Mouse (Mus musculus): ENCODE measurements around the gene Zbtb5. TPM values are rescaled to one million over a fixed set of nuclear protein-coding genes. Genes with fewer than 3 reads are reported as not detected.

Zbtb5 gene
- polyA plus RNA-seq, 1 experiment from 2014 or later, result 19.4 TPM

DNA sequence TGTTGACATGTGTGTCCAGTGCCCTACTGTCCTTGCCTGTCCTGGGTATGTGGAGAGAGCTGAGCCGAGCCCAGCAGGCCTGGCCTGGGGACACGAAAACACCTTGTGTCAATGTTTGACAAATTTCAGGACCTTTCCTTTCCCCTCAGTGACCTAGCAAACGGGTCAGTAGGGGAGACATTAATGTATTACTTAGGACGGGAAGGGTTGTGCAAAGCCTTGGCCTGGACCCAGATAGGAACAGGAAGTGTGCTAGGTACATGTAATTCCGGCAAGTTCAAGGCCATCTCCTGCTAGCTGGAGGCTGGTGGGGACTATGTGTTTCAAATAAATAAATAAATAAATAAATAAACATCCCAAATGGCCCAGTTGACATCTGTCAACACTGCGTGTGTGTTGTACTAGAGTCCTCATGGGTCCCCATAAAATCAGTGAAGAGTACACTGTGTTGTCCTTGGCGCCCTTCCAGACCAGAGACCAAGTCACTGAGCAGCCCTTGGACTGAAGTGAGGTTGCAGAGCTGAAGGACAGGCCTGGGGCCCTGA is 32.3 kb downstream of the Zbtb5 start:
- no peaks in the 10 kb centered on the region for H3K36me3 ChIP-seq
- no peak overlapping the region for H3K4me3 ChIP-seq
- no peak overlapping the region for H3K4me2 ChIP-seq
- no peak for ATAC-seq (ENCODE audit: borderline replicate concordance, extremely low read depth, low FRiP score, low TSS enrichment)
- no peaks in the 10 kb centered on the region for H3K9me3 ChIP-seq
- WGBS, result 48% methylated on average over 7 of the region's 7 CpGs
- no peaks in the 10 kb centered on the region for H3K27me3 ChIP-seq
- no peak overlapping the region for H3K27ac ChIP-seq
- peaks cover 25% of the 10 kb centered on the region for H3K4me1 ChIP-seq
- no peak overlapping the region for H3K9ac ChIP-seq

DNA sequence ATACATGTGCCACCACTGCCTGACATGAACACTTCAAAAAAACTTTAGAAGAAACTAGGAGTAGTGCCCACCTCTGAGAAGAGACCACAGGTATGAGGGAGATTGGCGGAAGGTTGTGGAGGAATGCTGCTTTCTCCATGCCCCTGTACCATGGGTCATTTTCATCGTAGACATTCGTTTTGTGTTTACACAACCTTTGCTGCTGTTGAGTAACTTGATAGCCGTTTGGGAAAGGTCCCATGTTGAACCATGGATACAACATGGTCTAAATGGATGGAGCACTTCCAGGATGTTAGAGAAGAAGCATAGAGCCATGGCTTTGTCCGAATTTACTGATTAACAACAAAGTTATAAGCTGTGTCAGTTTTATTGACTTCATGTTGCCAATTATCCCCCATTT is 34.0 kb downstream of the Zbtb5 start:
- Histone ChIP-seq H3K27me3 (no peaks in the 10 kb centered on the region), H3K9me3 (no peaks in the 10 kb centered on the region), H3K4me3 (no peak overlapping the region), H3K27ac (no peak overlapping the region), H3K4me2 (no peak overlapping the region), H3K4me1 (peaks cover 27% of the 10 kb centered on the region), H3K36me3 (no peaks in the 10 kb centered on the region), H3K9ac (no peak overlapping the region)
- WGBS, result 54% methylated on average over 5 of the region's 5 CpGs
- no peak for ATAC-seq (ENCODE audit: borderline replicate concordance, extremely low read depth, low FRiP score, low TSS enrichment)

DNA sequence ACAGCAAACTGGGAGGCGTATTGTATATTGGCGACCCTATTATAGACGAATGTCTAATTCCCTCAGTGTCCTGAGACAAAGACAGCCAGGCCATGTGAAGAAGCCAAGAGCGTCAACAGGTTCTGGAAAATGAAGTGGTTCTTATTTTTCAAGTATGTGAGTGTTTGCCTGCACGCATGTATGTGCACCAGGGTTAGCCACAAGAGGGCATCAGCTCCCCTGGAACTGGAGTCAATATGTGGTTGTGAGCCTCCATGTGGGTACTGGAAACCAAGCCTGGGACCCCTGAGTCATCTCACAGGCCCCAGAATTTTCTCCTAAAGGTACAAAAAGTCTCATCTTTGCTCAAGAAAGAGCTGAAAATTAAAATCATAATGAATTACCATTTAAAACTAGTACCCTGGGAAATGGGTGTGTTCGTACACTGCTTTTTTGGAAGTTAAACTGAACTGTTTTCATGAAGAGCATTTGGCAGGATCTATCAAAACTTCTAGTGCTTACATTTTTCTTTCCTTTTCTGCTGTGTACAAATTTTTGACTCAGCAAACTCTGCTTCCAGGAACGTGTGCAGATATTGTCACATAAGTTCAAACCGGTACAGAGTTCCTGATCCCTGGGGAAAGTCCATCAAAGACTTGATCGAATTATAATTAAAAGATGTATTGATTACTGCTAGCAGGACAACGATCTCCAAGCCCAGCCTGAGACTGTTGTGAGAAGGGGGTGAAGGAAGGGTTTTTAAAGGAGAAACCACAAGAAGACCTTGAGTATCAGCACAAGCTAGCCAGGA is 35.1 kb downstream of the Zbtb5 start:
- no peak overlapping the region for H3K4me3 ChIP-seq
- no peaks in the 10 kb centered on the region for H3K36me3 ChIP-seq
- H3K27ac ChIP-seq, result no peak overlapping the region
- ATAC-seq (ENCODE audit: borderline replicate concordance, extremely low read depth, low FRiP score, low TSS enrichment), result no peak
- H3K4me2 ChIP-seq, result no peak overlapping the region
- peaks cover 17% of the 10 kb centered on the region for H3K4me1 ChIP-seq
- no peaks in the 10 kb centered on the region for H3K9me3 ChIP-seq
- H3K9ac ChIP-seq, result no peak overlapping the region
- WGBS, result 84% methylated on average over 10 of the region's 10 CpGs
- H3K27me3 ChIP-seq, result no peaks in the 10 kb centered on the region

GRCm38 (mm10) chr4:44976026-44976615 is 36.1 kb downstream of the Zbtb5 start:
- no peaks in the 10 kb centered on the region for H3K9me3 ChIP-seq
- no peaks in the 10 kb centered on the region for H3K27me3 ChIP-seq
- no peak overlapping the region for H3K27ac ChIP-seq
- no peak overlapping the region for H3K9ac ChIP-seq
- no peak for ATAC-seq (ENCODE audit: borderline replicate concordance, extremely low read depth, low FRiP score, low TSS enrichment)
- no peaks in the 10 kb centered on the region for H3K36me3 ChIP-seq
- 61% methylated on average over 6 of the region's 6 CpGs for WGBS
- no peak overlapping the region for H3K4me3 ChIP-seq
- peaks cover 11% of the 10 kb centered on the region for H3K4me1 ChIP-seq
- H3K4me2 ChIP-seq, result no peak overlapping the region

GRCm38 (mm10) chr4:44974331-44974730 is 37.9 kb downstream of the Zbtb5 start:
- Histone ChIP-seq H3K9ac (no peak overlapping the region), H3K36me3 (no peaks in the 10 kb centered on the region), H3K4me2 (no peak overlapping the region), H3K4me1 (peaks cover 6% of the 10 kb centered on the region; the same call in 1 of the 2 replicates), H3K27me3 (no peaks in the 10 kb centered on the region), H3K4me3 (no peak overlapping the region), H3K27ac (no peak overlapping the region), H3K9me3 (no peaks in the 10 kb centered on the region)
- 66% methylated on average over 8 of the region's 8 CpGs for WGBS
- ATAC-seq (ENCODE audit: borderline replicate concordance, extremely low read depth, low FRiP score, low TSS enrichment), result no peak

- Histone ChIP-seq H3K9ac (no peak overlapping the region), H3K9me3 (no peaks in the 10 kb centered on the region), H3K4me2 (peak overlapping the region; percentile 49), H3K4me1 (peaks cover 6% of the 10 kb centered on the region; the same call in 1 of the 2 replicates), H3K27me3 (no peaks in the 10 kb centered on the region), H3K4me3 (peak overlapping the region; percentile 12; the same call in 1 of the 2 replicates), H3K36me3 (no peaks in the 10 kb centered on the region), H3K27ac (no peak overlapping the region)
- WGBS, result 28% methylated on average over 14 of the region's 14 CpGs
- ATAC-seq (ENCODE audit: borderline replicate concordance, extremely low read depth, low FRiP score, low TSS enrichment), result peak; percentile 44
Observed at GRCm38 (mm10) chr4:44973871-44974270, 38.3 kb downstream of the Zbtb5 start.

GRCm38 (mm10) chr4:44973450-44973849 is 38.8 kb downstream of the Zbtb5 start:
- Histone ChIP-seq H3K4me3 (peak overlapping the region; percentile 12; the same call in 1 of the 2 replicates), H3K4me2 (peak overlapping the region; percentile 49), H3K27ac (no peak overlapping the region), H3K9me3 (no peaks in the 10 kb centered on the region), H3K9ac (no peak overlapping the region), H3K4me1 (peaks cover 6% of the 10 kb centered on the region; the same call in 1 of the 2 replicates), H3K27me3 (no peaks in the 10 kb centered on the region), H3K36me3 (no peaks in the 10 kb centered on the region)
- WGBS, result 13% methylated on average over 9 of the region's 9 CpGs
- ATAC-seq (ENCODE audit: borderline replicate concordance, extremely low read depth, low FRiP score, low TSS enrichment), result peak; percentile 58; the same call in 1 of the 2 replicates

DNA sequence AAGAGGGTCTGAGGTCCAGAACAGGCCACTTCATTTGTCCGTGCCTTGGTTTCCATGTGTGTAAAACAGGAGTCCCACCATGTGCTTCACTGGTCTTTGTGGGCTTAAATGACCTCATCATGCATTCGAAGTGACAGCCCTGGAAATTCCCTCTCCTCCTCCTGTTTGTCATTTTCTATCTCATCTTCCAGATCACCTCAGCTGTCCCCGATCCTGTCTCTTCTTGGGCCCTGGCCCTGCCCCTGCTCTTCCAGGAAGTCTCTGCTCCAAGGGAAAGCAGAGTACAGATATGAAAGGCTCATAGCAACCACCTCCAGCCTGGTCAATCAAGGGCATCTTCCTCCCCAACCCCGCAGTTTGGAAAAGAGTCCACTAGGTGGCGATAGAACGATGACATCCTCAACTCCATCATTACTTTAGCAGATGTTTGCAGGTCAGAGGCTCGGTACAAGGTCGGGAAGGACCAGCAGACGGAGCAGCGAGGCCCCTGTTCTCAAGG is 41.6 kb downstream of the Zbtb5 start:
- H3K4me2 ChIP-seq, result no peak overlapping the region
- WGBS, result 19% methylated on average over 10 of the region's 10 CpGs
- H3K9ac ChIP-seq, result no peak overlapping the region
- no peaks in the 10 kb centered on the region for H3K27me3 ChIP-seq
- H3K27ac ChIP-seq, result no peak overlapping the region
- peaks cover 6% of the 10 kb centered on the region; the same call in 1 of the 2 replicates for H3K4me1 ChIP-seq
- no peaks in the 10 kb centered on the region for H3K36me3 ChIP-seq
- no peaks in the 10 kb centered on the region for H3K9me3 ChIP-seq
- no peak for ATAC-seq (ENCODE audit: borderline replicate concordance, extremely low read depth, low FRiP score, low TSS enrichment)
- no peak overlapping the region for H3K4me3 ChIP-seq

DNA sequence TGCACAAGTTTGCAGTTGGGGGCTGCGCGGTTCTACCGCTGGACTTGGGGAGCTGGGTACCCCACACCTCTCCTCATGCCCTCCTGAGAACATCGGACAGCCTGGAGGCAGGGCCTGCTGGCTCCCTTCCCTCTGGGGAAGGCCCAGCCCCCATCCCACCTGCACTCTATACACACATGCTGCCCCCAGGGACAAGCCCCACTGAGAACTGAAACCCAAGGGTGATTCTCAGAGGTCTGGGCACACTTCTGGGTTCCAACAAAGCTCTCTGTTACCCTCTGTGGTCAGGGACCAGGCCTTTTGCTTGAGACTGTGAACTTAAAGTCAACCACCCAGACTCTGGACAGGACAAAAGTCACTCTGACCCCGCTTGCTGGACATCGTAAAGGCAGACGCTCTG is 42.2 kb downstream of the Zbtb5 start:
- peaks cover 6% of the 10 kb centered on the region; the same call in 1 of the 2 replicates for H3K4me1 ChIP-seq

GRCm38 (mm10) chr4:44967402-44967801 is 44.8 kb downstream of the Zbtb5 start:
- Histone ChIP-seq H3K4me2 (no peak overlapping the region), H3K4me3 (no peak overlapping the region), H3K4me1 (no peaks in the 10 kb centered on the region), H3K27me3 (no peaks in the 10 kb centered on the region), H3K9ac (no peak overlapping the region), H3K9me3 (no peaks in the 10 kb centered on the region), H3K36me3 (no peaks in the 10 kb centered on the region), H3K27ac (no peak overlapping the region)
- ATAC-seq (ENCODE audit: borderline replicate concordance, extremely low read depth, low FRiP score, low TSS enrichment), result no peak
- 83% methylated on average over 8 of the region's 8 CpGs for WGBS

More for the DNA sequence above, 42.2 kb downstream of the Zbtb5 start:
- Histone ChIP-seq H3K9ac (no peak overlapping the region), H3K36me3 (no peaks in the 10 kb centered on the region), H3K4me3 (no peak overlapping the region), H3K27me3 (no peaks in the 10 kb centered on the region), H3K27ac (no peak overlapping the region), H3K4me2 (no peak overlapping the region), H3K9me3 (no peaks in the 10 kb centered on the region)
- 91% methylated on average over 7 of the region's 7 CpGs for WGBS
- no peak for ATAC-seq (ENCODE audit: borderline replicate concordance, extremely low read depth, low FRiP score, low TSS enrichment)

DNA sequence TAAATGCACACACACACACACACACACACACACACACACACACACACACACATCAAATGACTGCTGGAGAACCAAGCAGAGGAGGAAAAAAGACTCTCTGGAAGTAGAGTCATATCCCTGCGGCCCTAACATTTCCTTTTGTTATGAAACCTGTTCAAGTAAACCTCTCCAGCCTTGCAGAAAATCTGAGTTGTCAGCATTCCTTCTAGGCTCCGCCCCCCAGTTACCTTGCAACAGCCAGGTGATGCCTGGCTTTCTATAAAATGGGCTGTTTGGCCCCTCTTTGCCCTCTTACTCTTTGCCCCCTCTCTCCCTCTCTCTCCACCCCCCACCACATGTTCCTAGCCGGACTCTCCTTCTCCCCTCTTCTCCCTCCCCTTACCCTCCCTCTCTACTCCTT is 46.5 kb downstream of the Zbtb5 start:
- ATAC-seq (ENCODE audit: borderline replicate concordance, extremely low read depth, low FRiP score, low TSS enrichment), result no peak
- Histone ChIP-seq H3K4me1 (no peaks in the 10 kb centered on the region), H3K4me3 (no peak overlapping the region), H3K9me3 (no peaks in the 10 kb centered on the region), H3K4me2 (no peak overlapping the region), H3K27me3 (no peaks in the 10 kb centered on the region), H3K27ac (no peak overlapping the region), H3K9ac (no peak overlapping the region), H3K36me3 (no peaks in the 10 kb centered on the region)
- WGBS, result 80% methylated on average over 3 of the region's 3 CpGs

DNA sequence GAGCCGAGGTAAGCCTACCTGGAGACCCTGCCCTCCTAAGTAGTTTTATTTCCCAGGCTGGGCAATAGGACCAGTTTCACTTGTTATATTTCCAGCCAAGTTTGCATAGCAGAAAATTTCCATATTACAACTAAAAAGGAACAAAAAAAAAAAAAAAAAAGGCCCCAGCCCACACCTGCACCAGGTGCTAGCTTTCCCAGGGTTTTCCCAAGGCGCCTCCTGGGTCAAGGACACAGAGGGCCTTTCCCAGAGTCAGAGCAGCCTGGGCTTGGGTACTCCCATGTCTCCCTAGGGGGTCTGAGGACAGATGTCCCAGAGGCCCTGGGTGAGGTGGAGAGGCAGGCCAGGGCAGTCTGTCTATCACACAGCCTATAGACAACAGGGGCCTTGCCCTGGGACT is 47.0 kb downstream of the Zbtb5 start:
- H3K27me3 ChIP-seq, result no peaks in the 10 kb centered on the region
- 61% methylated on average over 2 of the region's 2 CpGs for WGBS
- H3K36me3 ChIP-seq, result no peaks in the 10 kb centered on the region
- H3K9ac ChIP-seq, result no peak overlapping the region
- H3K4me2 ChIP-seq, result no peak overlapping the region
- no peak overlapping the region for H3K4me3 ChIP-seq
- H3K4me1 ChIP-seq, result no peaks in the 10 kb centered on the region
- ATAC-seq (ENCODE audit: borderline replicate concordance, extremely low read depth, low FRiP score, low TSS enrichment), result no peak
- no peaks in the 10 kb centered on the region for H3K9me3 ChIP-seq
- no peak overlapping the region for H3K27ac ChIP-seq
